Mouse (Mus musculus) erythroblast, embryonic 14.5 days (primary cell): ENCODE data around the gene Bcl2.

ENCODE experiments used
- GATA1 ChIP-seq: IDR thresholded peaks from 2 replicates; pipeline ENCODE4 v1.6.1; 2012; ENCODE audit warnings: low read length, inconsistent platforms, mixed read lengths
- TAL1 ChIP-seq: IDR thresholded peaks from 3 replicates; pipeline ENCODE4 v1.6.1; 2012; ENCODE audit warnings: low read length, inconsistent platforms, mixed read lengths

GRCm38 (mm10) chr1:106688161-106688516 is 25.9 kb downstream of the Bcl2 start:
- TF ChIP-seq TAL1 = no peak
- no peak for TF ChIP-seq GATA1
